Mouse (Mus musculus): ENCODE measurements around the gene Olfr921.
A peak's percentile ranks its signal among the peaks of the same experiment; 100 is the strongest.

Olfr921 gene

GRCm38 (mm10) chr9:38772768-38773167 is at the start of gene Olfr921:
Olfr921 (plus strand) TSS chr9:38773068.
- DNase-seq (ENCODE audit: low read depth, low spot score): no peak

- no peak for DNase-seq (ENCODE audit: low read depth, low spot score)
Observed at GRCm38 (mm10) chr9:38724044-38724443, 48.8 kb upstream of the Olfr921 start.

- DNase-seq (ENCODE audit: low read depth, low spot score): no peak
Observed at GRCm38 (mm10) chr9:38728218-38728617, 44.6 kb upstream of the Olfr921 start.

GRCm38 (mm10) chr9:38741408-38741807 is 31.5 kb upstream of the Olfr921 start:
- DNase-seq (ENCODE audit: low read depth, low spot score): no peak

GRCm38 (mm10) chr9:38744619-38745315 is 28.1 kb upstream of the Olfr921 start:
- no peak for DNase-seq (ENCODE audit: low read depth, low spot score)

- no peak for DNase-seq (ENCODE audit: low read depth, low spot score)
Observed at GRCm38 (mm10) chr9:38751999-38752398, 20.9 kb upstream of the Olfr921 start, which contains the start of gene Olfr920. Olfr920 (plus strand) TSS chr9:38752299.

- no peak for DNase-seq (ENCODE audit: low read depth, low spot score)
Observed at GRCm38 (mm10) chr9:38792689-38793088, 19.8 kb downstream of the Olfr921 start.

- peak; percentile 4 for DNase-seq (ENCODE audit: low read depth, low spot score)
Observed at GRCm38 (mm10) chr9:38805696-38806095, 32.8 kb downstream of the Olfr921 start.

- DNase-seq (ENCODE audit: low read depth, low spot score): no peak
Observed at GRCm38 (mm10) chr9:38814314-38814713, 41.4 kb downstream of the Olfr921 start, which contains the start of gene Olfr922. Olfr922 (plus strand) TSS chr9:38814614.

GRCm38 (mm10) chr9:38815458-38815986 is 42.7 kb downstream of the Olfr921 start:
- no peak for DNase-seq (ENCODE audit: low read depth, low spot score)

- no peak for DNase-seq (ENCODE audit: low read depth, low spot score)
Observed at GRCm38 (mm10) chr9:38826245-38826644, 53.4 kb downstream of the Olfr921 start, which contains the start of gene Olfr923. Olfr923 (plus strand) TSS chr9:38826545.
